Mouse (Mus musculus) liver, embryonic 11.5 days (tissue): ENCODE results near the gene Tmem184c. TPM values are rescaled to one million over a fixed set of nuclear protein-coding genes. Genes with fewer than 3 reads are reported as not detected.

Experiments
- ATAC-seq: fragments of 200-750 bp; cut with Nextera tagmentation; replicated peaks from 2 replicates; pipeline ENCODE4 v1.8.0; 2017; ENCODE audit warnings: moderate number of reproducible peaks, mild to moderate bottlenecking, moderate TSS enrichment, moderate library complexity; ENCODE audit not compliant: low FRiP score
- DNase-seq: peaks from one replicate; pipeline ENCODE4 v3.0.0-alpha.2; 2017; ENCODE audit warnings: low spot score
- H3K27ac ChIP-seq: fragments of 300-500 bp; sonication (generic); 2 replicates; pipeline ENCODE4 v1.5.1; 2014; ENCODE audit warnings: mild to moderate bottlenecking, low read depth, low read length, control low read depth
- H3K27me3 ChIP-seq: fragments of 300-500 bp; sonication (generic); replicated peaks from 2 replicates; pipeline ENCODE4 v1.6.1; 2014; ENCODE audit warnings: low read length, mixed read lengths; ENCODE audit not compliant: control insufficient read depth, insufficient read depth
- H3K36me3 ChIP-seq: fragments of 300-500 bp; sonication (generic); 2 replicates; pipeline ENCODE4 v1.6.1; 2014; ENCODE audit warnings: mild to moderate bottlenecking, low read length, moderate library complexity, mixed read lengths; ENCODE audit not compliant: control insufficient read depth, insufficient read depth
- H3K4me1 ChIP-seq: fragments of 300-500 bp; sonication (generic); replicated peaks from 2 replicates; pipeline ENCODE4 v1.6.1; 2014; ENCODE audit warnings: low read length, mixed read lengths; ENCODE audit not compliant: control insufficient read depth, insufficient read depth
- H3K4me2 ChIP-seq: fragments of 300-500 bp; sonication (generic); 2 replicates; pipeline ENCODE4 v1.6.1; 2014; ENCODE audit warnings: mild to moderate bottlenecking, control low read depth, moderate library complexity
- H3K4me3 ChIP-seq: fragments of 300-500 bp; sonication (generic); 2 replicates; pipeline ENCODE4 v1.5.1; 2014; ENCODE audit warnings: low read depth, low read length, control low read depth
- H3K9ac ChIP-seq: fragments of 300-500 bp; sonication (generic); 2 replicates; pipeline ENCODE4 v1.6.1; 2014; ENCODE audit warnings: low read depth, low read length, control low read depth
- H3K9me3 ChIP-seq: fragments of 300-500 bp; sonication (generic); 2 replicates; pipeline ENCODE4 v1.6.1; 2016; ENCODE audit warnings: low read length, inconsistent platforms, mixed read lengths; ENCODE audit not compliant: control insufficient read depth
- WGBS: fragments of 180-500 bp; shearing (Covaris S2); extraction: QIAGEN DNeasy Blood & Tissue Kit; methylation state at CpG from one replicate; pipeline ENCODE4 v1.1.7; 2014; 5-methylcytosine and 5-hydroxymethylcytosine counted together
- polyA plus RNA-seq: library from polyadenylated mRNA; unstranded; fragments of >200 nt; fragmentation: Nextera tagmentation; extraction: Ambion mirVana; gene quantifications from 2 replicates; pipeline ENCODE4 v1.2.1, GENCODE M21; 2014

Tmem184c gene
- polyA plus RNA-seq, 1 experiment from 2014 or later = 15.6 TPM

DNA sequence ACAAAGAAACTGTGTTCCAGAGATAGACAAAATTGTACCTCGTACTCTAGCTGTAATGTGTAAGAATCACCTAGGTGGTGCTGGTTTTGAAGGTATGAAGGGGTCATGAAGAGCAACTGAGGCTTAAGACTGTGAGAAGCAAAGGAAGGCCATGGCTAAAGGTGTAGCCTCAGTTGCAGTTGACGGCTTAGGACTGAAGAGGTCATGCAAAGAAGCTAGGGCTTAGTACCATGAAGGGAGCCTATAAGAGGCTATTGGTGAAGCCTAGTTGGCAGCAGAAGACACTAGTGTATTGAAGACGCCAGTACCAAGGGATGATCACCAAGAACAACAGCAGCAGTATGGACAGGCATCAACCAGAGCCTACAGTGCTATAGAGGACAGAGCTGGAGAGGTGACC lies 58.0 kb downstream of the Tmem184c start:
- H3K27me3 ChIP-seq = no peaks in the 10 kb centered on the region
- 92% methylated on average over 3 of the region's 3 CpGs for WGBS
- no peaks in the 10 kb centered on the region for H3K9me3 ChIP-seq
- H3K36me3 ChIP-seq = peaks cover 25% of the 10 kb centered on the region
- no peak overlapping the region for H3K9ac ChIP-seq
- no peak overlapping the region for H3K27ac ChIP-seq
- no peak for DNase-seq
- no peaks in the 10 kb centered on the region for H3K4me1 ChIP-seq
- ATAC-seq = no peak
- H3K4me2 ChIP-seq = no peak overlapping the region
- H3K4me3 ChIP-seq = no peak overlapping the region

DNA sequence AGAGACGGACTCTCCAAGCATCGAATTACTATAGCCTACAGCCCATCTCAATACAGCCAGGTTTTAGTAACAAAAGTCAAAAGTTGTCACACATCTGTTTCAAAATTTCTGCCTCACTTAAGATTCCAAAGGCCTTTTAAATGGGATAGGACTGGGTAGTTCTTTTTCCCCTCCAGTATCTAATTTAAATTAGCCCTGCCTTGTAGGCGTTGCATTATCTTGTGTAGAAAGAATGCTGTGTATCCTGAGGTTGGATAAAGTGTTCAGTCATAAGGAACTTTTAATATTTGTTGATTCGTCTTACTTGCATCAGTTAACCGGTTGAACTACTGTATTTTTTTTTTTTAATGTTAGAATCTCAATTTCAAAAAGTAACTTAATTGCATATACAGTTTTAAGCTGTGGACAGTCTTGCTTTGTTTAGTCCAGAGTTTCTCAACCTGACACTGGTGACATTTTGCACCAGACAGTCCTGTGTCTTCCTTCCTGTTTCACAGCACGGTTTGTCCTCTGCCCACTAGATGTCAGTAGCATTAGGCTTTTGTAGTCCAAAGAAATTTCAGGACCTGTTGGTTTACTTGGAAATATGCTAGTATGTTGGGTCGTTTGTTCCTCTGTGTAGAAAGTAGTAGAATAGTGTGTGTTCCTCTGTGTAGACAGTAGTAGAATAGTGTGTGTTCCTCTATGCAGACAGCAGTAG lies 60.5 kb downstream of the Tmem184c start:
- DNase-seq (no peak), ATAC-seq (no peak)
- Histone ChIP-seq H3K4me1 (no peaks in the 10 kb centered on the region), H3K4me3 (peak overlapping the region; percentile 80), H3K27ac (peak overlapping the region; percentile 67; the same call in 1 of the 2 replicates), H3K36me3 (peaks cover 21% of the 10 kb centered on the region), H3K27me3 (no peaks in the 10 kb centered on the region), H3K9me3 (no peaks in the 10 kb centered on the region), H3K4me2 (peak overlapping the region; percentile 65), H3K9ac (peak overlapping the region; percentile 91)
- 17% methylated on average over 7 of the region's 7 CpGs for WGBS

DNA sequence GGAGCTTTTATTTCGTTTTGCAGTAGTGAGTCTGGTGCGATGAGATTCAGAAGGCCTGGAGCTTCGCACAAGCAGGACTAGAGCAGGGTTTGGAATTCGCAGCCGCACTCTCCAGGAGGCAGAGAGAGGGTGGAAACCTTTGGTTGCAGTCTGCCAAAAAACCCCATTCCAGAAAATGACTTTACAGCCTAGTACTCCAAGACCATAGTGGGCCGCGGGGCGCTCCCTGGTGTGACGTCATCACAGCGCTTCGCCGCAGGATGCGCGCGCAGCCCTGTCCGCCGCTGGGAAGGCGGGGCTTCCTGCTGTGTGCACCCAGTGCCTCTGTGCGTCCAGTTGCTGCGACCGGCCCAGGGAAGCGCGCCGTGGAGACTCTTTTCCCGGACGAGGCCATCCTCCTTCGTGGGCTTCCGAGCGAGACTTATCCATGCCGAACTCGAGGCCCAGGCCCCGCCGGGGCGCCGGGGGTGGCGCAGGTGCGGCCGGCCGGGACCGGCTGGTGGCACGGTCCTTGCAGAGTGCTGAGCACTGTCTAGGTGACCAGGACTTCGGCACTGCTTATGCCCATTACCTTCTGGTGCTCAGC lies 61.3 kb downstream of the Tmem184c start, which contains the start of gene Prmt9:
Gene Prmt9, plus strand, starts transcription at position 277 of the 586 bp plus-strand sequence.
- 4% methylated on average over 42 of the region's 42 CpGs for WGBS
- H3K4me2 ChIP-seq = peak within 1 kb of the TSS; percentile 65
- H3K4me1 ChIP-seq = peaks cover under 1% of the 10 kb centered on the region; the same call in 1 of the 2 replicates
- H3K9me3 ChIP-seq = no peaks in the 10 kb centered on the region
- H3K27me3 ChIP-seq = no peaks in the 10 kb centered on the region
- peak; percentile 93 for ATAC-seq
- DNase-seq = peak; percentile 91
- peaks cover 18% of the 10 kb centered on the region for H3K36me3 ChIP-seq
- H3K9ac ChIP-seq = peak within 1 kb of the TSS; percentile 91
- H3K4me3 ChIP-seq = peak within 1 kb of the TSS; percentile 80
- peak within 1 kb of the TSS; percentile 67; the same call in 1 of the 2 replicates for H3K27ac ChIP-seq

Other genes starting within 250 kb of the Tmem184c start
- gene Arhgap10, start 92.7 kb downstream of the Tmem184c start, polyA plus RNA-seq = 20.1 and 20.2 TPM in 2 replicates
- gene Prmt9, start 61.3 kb downstream of the Tmem184c start, polyA plus RNA-seq = 17.0 and 21.3 TPM in 2 replicates
- gene Ednra, start 113.8 kb upstream of the Tmem184c start, polyA plus RNA-seq = 8.1 and 11.8 TPM in 2 replicates